Mouse (Mus musculus) liver, embryonic 13.5 days (tissue): ENCODE results near the gene Ptprf. TPM values are rescaled to one million over a fixed set of nuclear protein-coding genes. Genes with fewer than 3 reads are reported as not detected.

Experiments used
- ATAC-seq: fragments of 200-750 bp; cut with Nextera tagmentation; 2 replicates; pipeline ENCODE4 v1.8.0; 2017; ENCODE audit warnings: low read depth, mild to moderate bottlenecking, moderate number of reproducible peaks, moderate library complexity
- DNase-seq: peaks from one replicate; pipeline ENCODE4 v3.0.0; 2022
- H3K27ac ChIP-seq: fragments of 300-500 bp; sonication (generic); 2 replicates; pipeline ENCODE4 v1.5.1; 2015; ENCODE audit warnings: moderate library complexity, mild to moderate bottlenecking, inconsistent platforms
- H3K27me3 ChIP-seq: fragments of 300-500 bp; sonication (generic); 2 replicates; pipeline ENCODE4 v1.6.1; 2015; ENCODE audit warnings: mild to moderate bottlenecking, inconsistent platforms
- H3K36me3 ChIP-seq: fragments of 300-500 bp; sonication (generic); 2 replicates; pipeline ENCODE4 v1.6.1; 2015; ENCODE audit warnings: mild to moderate bottlenecking, inconsistent platforms
- H3K4me1 ChIP-seq: fragments of 300-500 bp; sonication (generic); replicated peaks from 2 replicates; pipeline ENCODE4 v1.6.1; 2015; ENCODE audit warnings: inconsistent platforms
- H3K4me2 ChIP-seq: fragments of 300-500 bp; sonication (generic); 2 replicates; pipeline ENCODE4 v1.6.1; 2015; ENCODE audit warnings: inconsistent platforms, mild to moderate bottlenecking, moderate library complexity
- H3K4me3 ChIP-seq: fragments of 300-500 bp; sonication (generic); replicated peaks from 2 replicates; pipeline ENCODE4 v1.5.1; 2015; ENCODE audit warnings: mild to moderate bottlenecking, inconsistent platforms
- H3K9ac ChIP-seq: fragments of 300-500 bp; sonication (generic); 2 replicates; pipeline ENCODE4 v1.6.1; 2015; ENCODE audit warnings: mild to moderate bottlenecking, inconsistent platforms
- H3K9me3 ChIP-seq: fragments of 300-500 bp; sonication (generic); replicated peaks from 2 replicates; pipeline ENCODE4 v1.6.1; 2016; ENCODE audit warnings: inconsistent platforms
- WGBS: fragments of 180-500 bp; shearing (Covaris S2); methylation state at CpG from one replicate; pipeline ENCODE4 v1.1.7; 2015; ENCODE audit not compliant: insufficient replicate concordance; 5-methylcytosine and 5-hydroxymethylcytosine counted together
- polyA plus RNA-seq: library from polyadenylated mRNA; unstranded; fragments of >200 nt; fragmentation: Nextera tagmentation; extraction: Ambion mirVana; gene quantifications from 2 replicates; pipeline ENCODE4 v1.2.1, GENCODE M21; 2015

Gene Ptprf
- polyA plus RNA-seq, 1 experiment from 2014 or later = 7.9 TPM

DNA sequence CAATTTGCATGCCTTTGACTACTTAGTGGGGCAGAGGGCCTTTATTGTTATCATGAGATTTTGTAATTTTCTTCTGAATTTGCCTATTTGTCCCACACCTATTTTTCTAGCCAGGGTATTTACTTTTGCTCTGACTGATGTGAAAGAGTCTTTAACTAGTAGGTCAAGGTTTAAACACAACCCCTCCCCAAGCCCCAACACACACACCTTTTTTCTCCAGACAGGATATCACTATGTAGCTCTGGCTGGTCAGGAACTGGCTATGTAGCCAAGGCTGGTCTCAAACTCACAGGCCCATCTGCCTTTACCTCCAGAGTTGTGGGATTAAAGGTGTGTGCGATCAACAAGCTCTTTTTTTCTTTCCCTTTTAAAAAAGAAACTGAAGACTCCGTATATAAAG lies 92.1 kb downstream of the Ptprf start:
- no peak for ATAC-seq

GRCm38 (mm10) chr4:118198606-118199005 lies 92.6 kb downstream of the Ptprf start:
- Histone ChIP-seq H3K27ac (no peak overlapping the region), H3K9me3 (no peaks in the 10 kb centered on the region), H3K36me3 (no peaks in the 10 kb centered on the region), H3K27me3 (no peaks in the 10 kb centered on the region), H3K4me1 (no peaks in the 10 kb centered on the region), H3K4me3 (no peak overlapping the region), H3K9ac (no peak overlapping the region), H3K4me2 (no peak overlapping the region)
- no peak for ATAC-seq
- no peak for DNase-seq
- WGBS = 81% methylated on average over 3 of the region's 3 CpGs

More for the DNA sequence above, 92.1 kb downstream of the Ptprf start:
- H3K36me3 ChIP-seq = no peaks in the 10 kb centered on the region
- no peaks in the 10 kb centered on the region for H3K9me3 ChIP-seq
- no peak overlapping the region for H3K27ac ChIP-seq
- no peaks in the 10 kb centered on the region for H3K4me1 ChIP-seq
- H3K4me3 ChIP-seq = no peak overlapping the region
- H3K4me2 ChIP-seq = no peak overlapping the region
- WGBS = 77% methylated on average over 2 of the region's 2 CpGs
- no peak overlapping the region for H3K9ac ChIP-seq
- DNase-seq = no peak
- no peaks in the 10 kb centered on the region for H3K27me3 ChIP-seq

DNA sequence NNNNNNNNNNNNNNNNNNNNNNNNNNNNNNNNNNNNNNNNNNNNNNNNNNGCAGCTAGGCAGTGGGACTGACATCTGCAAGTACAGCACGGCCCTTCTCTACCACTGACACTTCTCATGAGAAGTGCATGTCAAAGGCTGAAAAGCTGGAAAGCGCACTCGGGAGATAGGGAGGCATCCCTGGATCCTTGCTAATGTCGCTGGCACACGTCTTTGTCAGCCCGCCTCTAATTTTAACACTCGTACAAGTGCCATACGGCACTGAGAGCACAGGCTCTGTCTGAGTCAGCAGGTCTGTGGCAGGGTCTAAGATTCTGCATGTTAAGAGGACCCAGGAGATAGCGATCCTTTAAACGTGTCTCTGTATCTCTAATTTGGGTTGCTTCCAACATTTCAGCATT lies 95.0 kb downstream of the Ptprf start:
- Histone ChIP-seq H3K36me3 (no peaks in the 10 kb centered on the region), H3K4me2 (no peak overlapping the region), H3K4me3 (no peak overlapping the region), H3K9ac (no peak overlapping the region), H3K4me1 (no peaks in the 10 kb centered on the region), H3K27me3 (no peaks in the 10 kb centered on the region), H3K9me3 (no peaks in the 10 kb centered on the region), H3K27ac (no peak overlapping the region)
- ATAC-seq (no peak), DNase-seq (no peak)
- 71% methylated on average over 10 of the region's 10 CpGs for WGBS

- Histone ChIP-seq H3K9me3 (no peaks in the 10 kb centered on the region), H3K27me3 (no peaks in the 10 kb centered on the region), H3K4me2 (peak overlapping the region; percentile 92), H3K9ac (peak overlapping the region; percentile 81), H3K36me3 (peaks cover 19% of the 10 kb centered on the region), H3K27ac (peak overlapping the region; percentile 90), H3K4me1 (peaks cover 20% of the 10 kb centered on the region), H3K4me3 (peak overlapping the region; percentile 77)
- WGBS = 14% methylated on average over 17 of the region's 17 CpGs
- ATAC-seq (no peak), DNase-seq (no peak)
Observed at GRCm38 (mm10) chr4:118180301-118181080, 110.7 kb downstream of the Ptprf start.

GRCm38 (mm10) chr4:118179467-118180300 lies 111.5 kb downstream of the Ptprf start, which contains the start of gene Kdm4a:
Gene Kdm4a, minus strand, starts transcription at chr4:118180043.
- H3K27ac ChIP-seq = peak within 1 kb of the TSS; percentile 90

GRCm38 (mm10) chr4:118178952-118179466 lies 112.2 kb downstream of the Ptprf start:
- Histone ChIP-seq H3K9ac (peak overlapping the region; percentile 84), H3K27me3 (no peaks in the 10 kb centered on the region), H3K27ac (peak overlapping the region; percentile 65), H3K4me3 (peak overlapping the region; percentile 77), H3K9me3 (no peaks in the 10 kb centered on the region), H3K4me2 (peak overlapping the region; percentile 92), H3K36me3 (peaks cover 34% of the 10 kb centered on the region), H3K4me1 (peaks cover 20% of the 10 kb centered on the region)
- DNase-seq (no peak), ATAC-seq (no peak)
- under 1% methylated on average over 12 of the region's 12 CpGs for WGBS

More at GRCm38 (mm10) chr4:118179467-118180300, 111.5 kb downstream of the Ptprf start, which contains the start of gene Kdm4a:
- peak within 1 kb of the TSS; percentile 84 for H3K9ac ChIP-seq
- peak within 1 kb of the TSS; percentile 92 for H3K4me2 ChIP-seq
- ATAC-seq (peak; percentile 98), DNase-seq (peak; percentile 92)
- H3K4me1 ChIP-seq = peaks cover 20% of the 10 kb centered on the region
- no peaks in the 10 kb centered on the region for H3K27me3 ChIP-seq
- under 1% methylated on average over 38 of the region's 38 CpGs for WGBS
- H3K9me3 ChIP-seq = no peaks in the 10 kb centered on the region
- peak within 1 kb of the TSS; percentile 77 for H3K4me3 ChIP-seq
- peaks cover 27% of the 10 kb centered on the region for H3K36me3 ChIP-seq

DNA sequence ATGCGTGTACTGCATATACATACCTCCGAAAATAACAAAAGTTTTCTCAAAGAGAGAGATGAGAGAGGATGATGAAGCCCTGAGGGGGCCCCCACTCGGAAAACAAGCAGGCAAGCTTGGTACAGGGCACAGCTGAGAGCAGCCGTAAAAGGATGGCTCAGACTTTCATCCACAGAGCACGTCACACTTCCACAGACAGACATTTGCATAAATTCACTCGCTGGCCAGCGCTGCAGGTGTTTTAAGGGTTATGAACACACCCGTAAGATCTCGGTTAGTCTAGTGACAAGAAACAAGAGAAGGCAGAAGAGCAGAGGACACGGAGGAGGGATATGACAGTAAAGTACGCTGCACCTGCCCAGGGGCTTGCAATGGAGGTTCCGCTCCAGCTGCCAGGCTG lies 118.7 kb downstream of the Ptprf start:
- H3K4me3 ChIP-seq = no peak overlapping the region
- no peak overlapping the region for H3K27ac ChIP-seq
- ATAC-seq (no peak), DNase-seq (no peak)
- H3K36me3 ChIP-seq = peaks cover 96% of the 10 kb centered on the region
- no peaks in the 10 kb centered on the region for H3K4me1 ChIP-seq
- H3K9me3 ChIP-seq = no peaks in the 10 kb centered on the region; the same call in 1 of the 2 replicates
- H3K9ac ChIP-seq = no peak overlapping the region
- no peak overlapping the region for H3K4me2 ChIP-seq
- 89% methylated on average over 12 of the region's 12 CpGs for WGBS
- H3K27me3 ChIP-seq = no peaks in the 10 kb centered on the region

DNA sequence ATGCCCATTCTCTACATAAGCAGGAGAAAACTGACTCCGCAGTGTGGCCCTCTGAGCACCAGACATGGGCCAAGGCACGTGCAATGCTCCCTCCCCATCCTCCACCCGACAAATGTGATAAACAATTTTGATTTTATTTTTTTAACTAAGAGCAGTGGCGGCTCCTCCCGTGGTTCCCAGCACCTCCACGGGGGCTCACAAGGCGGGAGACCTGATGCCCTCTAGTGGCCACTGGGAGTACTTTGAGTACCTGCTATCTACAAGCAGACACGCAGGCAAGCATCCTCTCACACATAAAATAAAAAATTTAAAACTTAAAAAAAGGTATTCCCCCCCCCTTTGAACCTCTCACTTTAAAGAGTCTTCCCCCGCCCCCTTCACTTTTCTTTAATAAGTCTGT lies 120.2 kb downstream of the Ptprf start:
- Histone ChIP-seq H3K4me3 (no peak overlapping the region), H3K27ac (no peak overlapping the region), H3K4me2 (no peak overlapping the region), H3K9me3 (no peaks in the 10 kb centered on the region; the same call in 1 of the 2 replicates), H3K4me1 (no peaks in the 10 kb centered on the region), H3K27me3 (no peaks in the 10 kb centered on the region), H3K9ac (no peak overlapping the region), H3K36me3 (peaks cover 97% of the 10 kb centered on the region)
- DNase-seq = no peak
- no peak for ATAC-seq
- WGBS = 82% methylated on average over 9 of the region's 9 CpGs

GRCm38 (mm10) chr4:118162123-118162522 lies 129.1 kb downstream of the Ptprf start:
- Histone ChIP-seq H3K4me1 (no peaks in the 10 kb centered on the region), H3K9me3 (no peaks in the 10 kb centered on the region), H3K9ac (no peak overlapping the region), H3K27ac (no peak overlapping the region), H3K27me3 (no peaks in the 10 kb centered on the region), H3K4me3 (no peak overlapping the region), H3K36me3 (peaks cover 93% of the 10 kb centered on the region), H3K4me2 (no peak overlapping the region)
- WGBS = 89% methylated on average over 12 of the region's 12 CpGs
- ATAC-seq = no peak
- no peak for DNase-seq
